Mouse (Mus musculus): Measurements from ENCODE around the gene Ctnna2. TPM values are rescaled to one million over a fixed set of nuclear protein-coding genes. Genes with fewer than 3 reads are reported as not detected.

Ctnna2 gene
- polyA plus RNA-seq, 1 experiment: not detected

GRCm38 (mm10) chr6:77462737-77463136 lies 516.8 kb downstream of the Ctnna2 start:
- Histone ChIP-seq H3ac (ENCODE audit: control insufficient read depth, insufficient read length) (no peak overlapping the region), H3K4me3 (no peak overlapping the region), H3K36me3 (ENCODE audit: control insufficient read depth, insufficient read depth) (no peaks in the 10 kb centered on the region), H3K27me3 (ENCODE audit: control insufficient read depth, insufficient read depth, insufficient read length) (no peaks in the 10 kb centered on the region), H3K79me2 (ENCODE audit: control insufficient read depth, insufficient read depth) (no peaks in the 10 kb centered on the region), H3K4me2 (ENCODE audit: low read depth) (no peak overlapping the region)
- TF ChIP-seq SRF (IDR thresholded peaks at IDR 0.05; ENCODE audit: control insufficient read depth, insufficient read length, low read depth) (no peak), CEBPB (IDR thresholded peaks at IDR 0.05; ENCODE audit: insufficient read depth, poor library complexity, severe bottlenecking) (no peak), REST (IDR thresholded peaks at IDR 0.05; ENCODE audit: insufficient read depth, insufficient read length) (no peak)

- no peak for TF ChIP-seq TCF12 (IDR thresholded peaks at IDR 0.05; ENCODE audit: insufficient read depth, poor library complexity, severe bottlenecking)
- TF ChIP-seq USF1 (IDR thresholded peaks at IDR 0.05; ENCODE audit: low read depth): no peak
- TF ChIP-seq CEBPB (IDR thresholded peaks at IDR 0.05; ENCODE audit: insufficient read depth, poor library complexity, severe bottlenecking): no peak
- no peak for TF ChIP-seq POLR2AphosphoS2 (IDR thresholded peaks at IDR 0.05; ENCODE audit: insufficient read length, low read depth)
- no peak for TF ChIP-seq REST (IDR thresholded peaks at IDR 0.05; ENCODE audit: insufficient read depth, insufficient read length)
- TF ChIP-seq MYOG (IDR thresholded peaks at IDR 0.05; ENCODE audit: control insufficient read depth in 1 of 3, insufficient read depth in 1 of 3, insufficient read length in 2 of 3, low read depth in 2 of 3): no peak
- no peak for TF ChIP-seq MYOD1 (IDR thresholded peaks at IDR 0.05; ENCODE audit: control insufficient read depth in 1 of 3, insufficient read length in 2 of 3, low read depth in 2 of 3)
- TF ChIP-seq SRF (IDR thresholded peaks at IDR 0.05; ENCODE audit: control insufficient read depth, insufficient read length, low read depth): no peak
- no peak for TF ChIP-seq TCF3 (IDR thresholded peaks at IDR 0.05; ENCODE audit: insufficient read length, low read depth)
- H3ac ChIP-seq (ENCODE audit: control insufficient read depth, insufficient read length): no peak overlapping the region
Observed at GRCm38 (mm10) chr6:77457919-77458318, 521.6 kb downstream of the Ctnna2 start.

GRCm38 (mm10) chr6:77446861-77447260 lies 532.6 kb downstream of the Ctnna2 start:
- Histone ChIP-seq H3K4me2 (ENCODE audit: low read depth) (no peak overlapping the region), H3K79me2 (ENCODE audit: control insufficient read depth, insufficient read depth) (no peaks in the 10 kb centered on the region), H3K4me3 (no peak overlapping the region), H3K27me3 (ENCODE audit: control insufficient read depth, insufficient read depth, insufficient read length) (no peaks in the 10 kb centered on the region), H3ac (ENCODE audit: control insufficient read depth, insufficient read length) (no peak overlapping the region), H3K36me3 (ENCODE audit: control insufficient read depth, insufficient read depth) (no peaks in the 10 kb centered on the region)
- TF ChIP-seq MYOD1 (IDR thresholded peaks at IDR 0.05; ENCODE audit: control insufficient read depth in 1 of 3, insufficient read length in 2 of 3, low read depth in 2 of 3) (no peak), SRF (IDR thresholded peaks at IDR 0.05; ENCODE audit: control insufficient read depth, insufficient read length, low read depth) (no peak)

More at GRCm38 (mm10) chr6:77457919-77458318, 521.6 kb downstream of the Ctnna2 start:
- Histone ChIP-seq H3K36me3 (ENCODE audit: control insufficient read depth, insufficient read depth) (no peaks in the 10 kb centered on the region), H3K27me3 (ENCODE audit: control insufficient read depth, insufficient read depth, insufficient read length) (no peaks in the 10 kb centered on the region), H3K4me2 (ENCODE audit: low read depth) (no peak overlapping the region), H3K79me2 (ENCODE audit: control insufficient read depth, insufficient read depth) (no peaks in the 10 kb centered on the region), H3K4me3 (no peak overlapping the region)

- Histone ChIP-seq H3K4me3 (no peak overlapping the region), H3K79me2 (ENCODE audit: control insufficient read depth, insufficient read depth) (no peaks in the 10 kb centered on the region), H3ac (ENCODE audit: control insufficient read depth, insufficient read length) (no peak overlapping the region), H3K27me3 (ENCODE audit: control insufficient read depth, insufficient read depth, insufficient read length) (no peaks in the 10 kb centered on the region), H3K36me3 (ENCODE audit: control insufficient read depth, insufficient read depth) (no peaks in the 10 kb centered on the region), H3K4me2 (ENCODE audit: low read depth) (no peak overlapping the region)
- TF ChIP-seq POLR2A (IDR thresholded peaks at IDR 0.05; ENCODE audit: insufficient read length, low read depth) (no peak), MYOG (IDR thresholded peaks at IDR 0.05; ENCODE audit: control insufficient read depth in 1 of 3, insufficient read depth in 1 of 3, insufficient read length in 2 of 3, low read depth in 2 of 3) (no peak), CEBPB (IDR thresholded peaks at IDR 0.05; ENCODE audit: insufficient read depth, poor library complexity, severe bottlenecking) (no peak), MAX (IDR thresholded peaks at IDR 0.05; ENCODE audit: low read depth) (no peak), E2F4 (IDR thresholded peaks at IDR 0.05; ENCODE audit: insufficient read depth) (no peak), REST (IDR thresholded peaks at IDR 0.05; ENCODE audit: insufficient read depth, insufficient read length) (no peak), MYOD1 (IDR thresholded peaks at IDR 0.05; ENCODE audit: control insufficient read depth in 1 of 3, insufficient read length in 2 of 3, low read depth in 2 of 3) (no peak), USF1 (IDR thresholded peaks at IDR 0.05; ENCODE audit: low read depth) (no peak), TCF12 (IDR thresholded peaks at IDR 0.05; ENCODE audit: insufficient read depth, poor library complexity, severe bottlenecking) (no peak), SRF (IDR thresholded peaks at IDR 0.05; ENCODE audit: control insufficient read depth, insufficient read length, low read depth) (no peak)
Observed at GRCm38 (mm10) chr6:77443906-77444305, 535.6 kb downstream of the Ctnna2 start.

- TF ChIP-seq MYOG (IDR thresholded peaks at IDR 0.05; ENCODE audit: control insufficient read depth in 1 of 3, insufficient read depth in 1 of 3, insufficient read length in 2 of 3, low read depth in 2 of 3): no peak
- TF ChIP-seq TCF3 (IDR thresholded peaks at IDR 0.05; ENCODE audit: insufficient read length, low read depth): no peak
- no peak for TF ChIP-seq E2F4 (IDR thresholded peaks at IDR 0.05; ENCODE audit: insufficient read depth)
- no peak for TF ChIP-seq MAX (IDR thresholded peaks at IDR 0.05; ENCODE audit: low read depth)
- TF ChIP-seq REST (IDR thresholded peaks at IDR 0.05; ENCODE audit: insufficient read depth, insufficient read length): no peak
- TF ChIP-seq POLR2AphosphoS2 (IDR thresholded peaks at IDR 0.05; ENCODE audit: insufficient read length, low read depth): no peak
- no peak for TF ChIP-seq TCF12 (IDR thresholded peaks at IDR 0.05; ENCODE audit: insufficient read depth, poor library complexity, severe bottlenecking)
- TF ChIP-seq MYOD1 (IDR thresholded peaks at IDR 0.05; ENCODE audit: control insufficient read depth in 1 of 3, insufficient read length in 2 of 3, low read depth in 2 of 3): no peak
- TF ChIP-seq POLR2A (IDR thresholded peaks at IDR 0.05; ENCODE audit: insufficient read length, low read depth): no peak
- no peak for TF ChIP-seq USF1 (IDR thresholded peaks at IDR 0.05; ENCODE audit: low read depth)
- TF ChIP-seq SRF (IDR thresholded peaks at IDR 0.05; ENCODE audit: control insufficient read depth, insufficient read length, low read depth): no peak
- TF ChIP-seq CEBPB (IDR thresholded peaks at IDR 0.05; ENCODE audit: insufficient read depth, poor library complexity, severe bottlenecking): no peak
- Histone ChIP-seq H3K36me3 (ENCODE audit: control insufficient read depth, insufficient read depth) (no peaks in the 10 kb centered on the region), H3K79me2 (ENCODE audit: control insufficient read depth, insufficient read depth) (no peaks in the 10 kb centered on the region)
Observed at GRCm38 (mm10) chr6:77441051-77441450, 538.4 kb downstream of the Ctnna2 start.

More at GRCm38 (mm10) chr6:77441051-77441450, 538.4 kb downstream of the Ctnna2 start:
- H3K4me2 ChIP-seq (ENCODE audit: low read depth): no peak overlapping the region
- H3ac ChIP-seq (ENCODE audit: control insufficient read depth, insufficient read length): no peak overlapping the region
- H3K4me3 ChIP-seq: no peak overlapping the region
- H3K27me3 ChIP-seq (ENCODE audit: control insufficient read depth, insufficient read depth, insufficient read length): no peaks in the 10 kb centered on the region
